In genomic region chrX:48143415-48144335, GRCm38 (mm10) we compare ENCODE assay signal across 9 mouse cellular contexts. TPM values are rescaled to one million over a fixed set of nuclear protein-coding genes. Genes with fewer than 3 reads are reported as not detected.
DNase-seq lines count a peak whose midpoint lies in the region; ATAC-seq and TF ChIP-seq lines count a peak whose summit lies in the region.
"Had no signal": no experiment of that assay in that cellular context is flagged by ENCODE, and none has a peak within 500 bp of the region (broad histone marks: within the 10 kb centered on the region; RNA-seq: fewer than 3 reads in every experiment).

No protein-coding gene starts in this region.

- no peaks in the 10 kb centered on the region for H3K36me3 ChIP-seq in kidney, embryonic 14.5 days (ENCODE audit: control insufficient read depth, insufficient read depth, low read length)
- no peaks in the 10 kb centered on the region for H3K36me3 ChIP-seq in stomach, embryonic 16.5 days (ENCODE audit: control insufficient read depth, insufficient read depth, low read length)

- H3K27ac ChIP-seq in gastrocnemius, adult 2 months = no peak overlapping the region
- H3K27ac ChIP-seq in kidney, embryonic 14.5 days (ENCODE audit: low read depth, low read length) = no peak overlapping the region
- H3K27ac ChIP-seq in stomach, embryonic 16.5 days (ENCODE audit: low read length) = peak overlapping the region; percentile 67

- no peaks in the 10 kb centered on the region for H3K4me1 ChIP-seq in kidney, embryonic 14.5 days (ENCODE audit: control insufficient read depth, insufficient read depth, low read length)
- no peaks in the 10 kb centered on the region for H3K4me1 ChIP-seq in stomach, embryonic 16.5 days (ENCODE audit: control insufficient read depth, insufficient read depth, low read length)

- WGBS in kidney, embryonic 14.5 days = 49% methylated on average over 26 of the region's 26 CpGs
- 45% methylated on average over 26 of the region's 26 CpGs for WGBS in stomach, embryonic 16.5 days

- no peak overlapping the region for H3K9ac ChIP-seq in kidney, embryonic 14.5 days (ENCODE audit: low read depth, low read length)
- H3K9ac ChIP-seq in stomach, embryonic 16.5 days (ENCODE audit: low read length) = peak overlapping the region; percentile 52

- intact Hi-C loops in gastrocnemius, adult 2 months (cut with DNase I) = no loop called here

- TF ChIP-seq CTCF in gastrocnemius, adult 2 months (IDR thresholded peaks at IDR 0.05) = no peak

- H3K27me3 ChIP-seq in kidney, embryonic 14.5 days (ENCODE audit: control insufficient read depth, insufficient read depth, low read length) = no peaks in the 10 kb centered on the region
- H3K27me3 ChIP-seq in stomach, embryonic 16.5 days (ENCODE audit: control insufficient read depth, insufficient read depth, low read length) = no peaks in the 10 kb centered on the region

- ATAC-seq in kidney, embryonic 14.5 days (ENCODE audit: low FRiP score, low TSS enrichment) = peak; percentile 60; the same call in 1 of the 2 replicates
- peak; percentile 34; the same call in 1 of the 2 replicates for ATAC-seq in stomach, embryonic 16.5 days (ENCODE audit: insufficient read depth, low FRiP score)
- ATAC-seq: Patski had no signal

- peak overlapping the region; percentile 44 for H3K4me3 ChIP-seq in gastrocnemius, adult 2 months
- peak overlapping the region; percentile 30 for H3K4me3 ChIP-seq in kidney, embryonic 14.5 days (ENCODE audit: low read length)
- peak overlapping the region; percentile 26 for H3K4me3 ChIP-seq in stomach, embryonic 16.5 days (replicated peaks; ENCODE audit: low read length)

- no peak for DNase-seq in gastrocnemius, adult 2 months
- no peak for DNase-seq in gastrocnemius, adult 8-10 months (ENCODE audit: low spot score in 2 of 2)
- DNase-seq in embryo, embryonic 9.5 days (ENCODE audit: extremely low spot score) = peak; percentile 10
- peak; percentile 58 for DNase-seq in lung, postnatal 10 days
- no peak for DNase-seq in left cerebral cortex, adult 18-20 months (ENCODE audit: low spot score in 2 of 2)
- no peak for DNase-seq in ovary, postnatal 36 days (ENCODE audit: low spot score)

- H3K9me3 ChIP-seq in kidney, embryonic 14.5 days (ENCODE audit: control insufficient read depth, low read length) = no peaks in the 10 kb centered on the region
- no peaks in the 10 kb centered on the region for H3K9me3 ChIP-seq in stomach, embryonic 16.5 days (replicated peaks; ENCODE audit: control insufficient read depth, low read length)

- H3K4me2 ChIP-seq in kidney, embryonic 14.5 days (replicated peaks; ENCODE audit: low read depth, low read length) = peak overlapping the region; percentile 36
- H3K4me2 ChIP-seq in stomach, embryonic 16.5 days (ENCODE audit: low read depth, low read length) = peak overlapping the region; percentile 45

RNA-seq across cellular contexts. Expression of gene Sash3, which starts 2.6 kb away (rescaled TPM):
- total RNA-seq in gastrocnemius, adult 2 months (2021) = under 1 TPM; 0.17 to 0.28 TPM
- total RNA-seq in gastrocnemius, adult 8-10 months (2022) = under 1 TPM in 3 of 4 experiments, not detected in 1; 0.10 to 0.46 (median 0.18) TPM
- 1.2 and 1.4 TPM in 2 replicates for polyA plus RNA-seq in kidney, embryonic 14.5 days (2014; fragmentation: Nextera tagmentation; extraction: Ambion mirVana)
- 4.3 and 5.0 TPM in 2 replicates for polyA plus RNA-seq in stomach, embryonic 16.5 days (2015; fragmentation: Nextera tagmentation; extraction: Ambion mirVana)
- total RNA-seq in left cerebral cortex, adult 18-20 months (2021) = 1 to 10 TPM; 1.6 to 1.7 TPM
- polyA plus RNA-seq: Patski had no signal

RNA-seq across cellular contexts. Expression of gene Xpnpep2, which starts 35.1 kb away (rescaled TPM):
- under 1 TPM; 0.59 to 0.89 TPM for total RNA-seq in gastrocnemius, adult 2 months (2021)
- total RNA-seq in gastrocnemius, adult 8-10 months (2022) = under 1 TPM; 0.34 to 0.40 (median 0.37) TPM
- 2.3 and 3.5 TPM in 2 replicates for polyA plus RNA-seq in kidney, embryonic 14.5 days (2014; fragmentation: Nextera tagmentation; extraction: Ambion mirVana)
- 1.3 and 1.4 TPM in 2 replicates for polyA plus RNA-seq in stomach, embryonic 16.5 days (2015; fragmentation: Nextera tagmentation; extraction: Ambion mirVana)
- under 1 TPM; 0.26 to 0.45 TPM for total RNA-seq in left cerebral cortex, adult 18-20 months (2021)

Comparison
In these comparisons a context has a peak if more than half of its experiments do, and no peak if none do; other contexts are left out.
1. DNase-seq: peak in embryo, embryonic 9.5 days (single experiment) and lung, postnatal 10 days (single experiment); none in gastrocnemius, adult 2 months (single experiment), gastrocnemius, adult 8-10 months (0 of 2), left cerebral cortex, adult 18-20 months (0 of 2) and ovary, postnatal 36 days (single experiment).
2. Peak in every context shown above with its lines, with median percentiles within 50 percentile points of each other: H3K4me3 ChIP-seq.